Mouse (Mus musculus) urinary bladder, postnatal 4 days (tissue): ENCODE measurements around the gene Erich6.
A peak's percentile ranks its signal among the peaks of the same experiment; 100 is the strongest.
"Not testable (repeated sequence)": the region's sequence is repeated elsewhere in the genome, so short reads cannot be mapped to it uniquely, and the experiment has no call there.

ENCODE experiments used
- DNase-seq, 2 experiments: peaks; one replicate each; pipeline ENCODE4 v3.0.0; 2021 to 2022; ENCODE audit warnings: low spot score in 2 of 2

The Erich6 gene

GRCm38 (mm10) chr3:58646180-58646579 lies 9.2 kb upstream of the Erich6 start:
- no peak for DNase-seq

- DNase-seq, result no peak
Measured at GRCm38 (mm10) chr3:58631693-58632092, 5.3 kb downstream of the Erich6 start.

GRCm38 (mm10) chr3:58624981-58625380 lies 12.0 kb downstream of the Erich6 start:
- no peak for DNase-seq

GRCm38 (mm10) chr3:58622665-58623394 lies 14.2 kb downstream of the Erich6 start:
- no peak for DNase-seq

GRCm38 (mm10) chr3:58621066-58621465 lies 15.9 kb downstream of the Erich6 start:
- DNase-seq, result no peak

- no peak for DNase-seq
Measured at GRCm38 (mm10) chr3:58609985-58610384, 27.0 kb downstream of the Erich6 start.

DNA sequence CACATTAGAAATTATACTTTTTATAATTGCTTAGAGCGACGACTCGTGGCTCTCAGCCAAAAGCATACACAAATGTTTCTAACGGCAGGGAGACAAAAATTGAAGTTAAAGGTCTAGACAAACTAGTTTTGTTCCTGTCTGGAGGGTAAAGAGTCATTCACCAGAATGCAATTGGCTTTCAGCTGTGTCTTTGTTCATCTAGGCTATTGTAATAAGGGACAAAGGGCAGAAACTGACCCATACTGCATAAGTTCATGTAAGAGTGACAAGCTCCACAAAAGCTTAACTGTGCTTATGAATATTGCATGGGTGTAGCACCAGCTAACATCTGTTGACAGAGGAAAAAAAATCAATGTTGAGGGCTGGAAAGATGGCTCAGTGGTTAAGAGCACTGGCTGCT lies 28.5 kb downstream of the Erich6 start:
- no peak for DNase-seq

GRCm38 (mm10) chr3:58593623-58594022 lies 43.4 kb downstream of the Erich6 start:
- DNase-seq, result no peak

DNA sequence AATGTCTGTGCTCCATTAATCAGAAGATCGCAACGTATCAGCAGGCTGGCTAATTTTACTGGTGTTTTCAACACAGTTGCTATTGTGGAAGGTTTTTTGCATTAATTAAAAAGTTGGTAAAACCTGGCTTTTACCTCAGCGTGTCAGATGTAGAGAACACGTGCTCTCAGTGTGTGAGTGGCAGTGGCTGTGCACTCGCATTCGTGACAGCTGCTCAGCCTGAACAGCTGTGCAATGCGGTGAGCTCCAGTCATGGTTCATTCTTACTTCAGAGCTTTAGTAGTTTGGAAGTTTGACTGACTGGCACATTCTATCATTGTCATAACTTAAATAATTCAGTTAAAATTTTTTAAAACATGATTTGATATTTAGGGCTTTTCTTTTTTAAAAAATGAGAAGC lies 44.3 kb downstream of the Erich6 start:
- DNase-seq, result not testable (repeated sequence)

DNA sequence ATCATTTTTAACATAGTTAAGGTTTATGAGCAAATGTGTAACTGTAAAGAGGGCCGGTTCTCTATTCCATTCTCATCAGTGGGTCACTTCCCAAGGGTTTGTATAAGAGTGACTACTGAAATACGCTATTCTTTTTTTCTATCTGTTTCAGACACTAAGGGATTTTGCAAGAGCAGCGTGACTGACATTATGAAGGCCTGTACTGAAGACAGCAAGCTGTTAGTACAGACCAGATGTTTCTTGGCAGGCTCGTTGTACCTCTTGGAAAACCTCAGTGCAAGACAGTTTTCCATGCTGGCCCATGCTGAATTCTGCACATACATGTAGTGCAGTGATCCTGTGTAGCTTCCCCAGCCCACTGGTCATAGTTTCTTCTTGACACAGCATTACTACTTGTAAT lies 46.5 kb downstream of the Erich6 start:
- not testable (repeated sequence) for DNase-seq

DNA sequence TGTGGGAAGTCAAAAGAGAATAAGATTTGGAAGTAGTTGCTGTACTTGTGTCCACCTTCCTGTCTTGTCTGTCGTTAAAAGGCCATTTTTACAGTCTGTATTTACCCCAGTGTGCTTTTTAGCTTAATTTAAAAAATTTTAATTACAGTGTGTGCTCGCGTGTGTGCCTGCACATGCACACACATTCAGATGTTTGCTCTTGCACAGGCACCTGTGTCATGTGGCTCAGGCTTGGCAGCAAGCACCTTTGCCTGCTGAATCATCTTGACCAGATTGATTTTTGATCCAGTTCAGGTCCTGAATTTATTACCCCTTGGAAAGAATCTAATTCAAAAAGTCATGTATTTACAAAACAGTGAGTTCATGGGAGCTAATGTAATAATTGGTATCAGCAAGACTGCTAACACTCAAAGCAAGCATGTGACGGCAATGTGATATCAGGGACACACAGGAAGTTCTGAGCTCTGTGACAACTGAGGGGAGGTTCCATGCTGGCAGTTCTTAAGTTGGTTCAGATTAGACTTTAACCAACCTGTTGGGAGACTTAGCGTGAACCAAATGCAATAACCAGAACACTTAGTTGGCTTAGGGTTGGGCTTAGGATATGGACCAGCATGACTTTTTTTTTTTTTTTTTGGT lies 54.1 kb downstream of the Erich6 start:
- no peak for DNase-seq

GRCm38 (mm10) chr3:58582297-58582696 lies 54.7 kb downstream of the Erich6 start:
- no peak for DNase-seq

GRCm38 (mm10) chr3:58581530-58581929 lies 55.5 kb downstream of the Erich6 start:
- DNase-seq, result no peak

- DNase-seq, result no peak
Measured at GRCm38 (mm10) chr3:58577506-58578050, 59.4 kb downstream of the Erich6 start.

GRCm38 (mm10) chr3:58577067-58577503 lies 59.9 kb downstream of the Erich6 start:
- no peak for DNase-seq

DNA sequence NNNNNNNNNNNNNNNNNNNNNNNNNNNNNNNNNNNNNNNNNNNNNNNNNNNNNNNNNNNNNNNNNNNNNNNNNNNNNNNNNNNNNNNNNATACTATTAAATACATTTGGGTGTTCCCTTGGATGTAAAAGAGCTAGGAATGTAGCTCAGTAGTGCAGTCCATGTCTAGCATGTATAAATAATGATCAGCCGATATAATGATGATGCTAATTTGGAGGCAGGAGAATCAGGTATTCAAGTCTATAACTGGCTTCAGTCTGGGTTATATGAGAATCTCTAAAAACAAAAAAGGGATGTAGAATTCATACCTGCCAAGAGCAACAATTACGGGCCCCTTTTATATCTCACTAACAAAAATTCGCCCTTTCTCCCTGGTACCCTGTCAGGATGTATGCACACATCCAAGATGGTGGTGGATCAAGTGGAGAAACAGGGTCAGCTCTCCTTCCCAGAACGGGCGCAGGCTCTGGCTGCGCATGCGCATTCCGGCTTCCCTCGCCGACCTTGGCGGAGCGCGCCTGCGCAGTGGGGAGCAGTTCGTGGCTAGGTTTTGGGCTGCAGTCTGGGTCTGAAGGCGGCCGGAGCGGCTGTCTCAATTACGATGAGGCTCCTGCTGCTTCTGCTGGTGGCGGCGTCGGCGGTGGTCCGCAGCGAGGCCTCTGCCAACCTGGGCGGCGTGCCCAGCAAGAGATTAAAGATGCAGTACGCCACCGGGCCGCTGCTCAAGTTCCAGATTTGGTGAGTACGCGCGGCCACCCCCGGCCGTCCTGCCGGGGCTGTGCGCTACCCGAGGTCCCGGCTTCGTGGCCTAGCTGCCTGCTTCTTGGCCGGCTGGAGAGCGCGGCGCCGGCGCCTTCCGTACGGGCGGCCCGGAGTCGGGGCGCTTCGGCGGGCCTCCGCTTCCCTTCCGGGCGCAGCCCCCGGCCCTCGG lies 60.6 kb downstream of the Erich6 start, which contains the start of gene Selenot:
TSS of gene Selenot (plus strand) at position 500 of the 930 bp plus-strand sequence.
- DNase-seq, result peak; percentile 97

DNA sequence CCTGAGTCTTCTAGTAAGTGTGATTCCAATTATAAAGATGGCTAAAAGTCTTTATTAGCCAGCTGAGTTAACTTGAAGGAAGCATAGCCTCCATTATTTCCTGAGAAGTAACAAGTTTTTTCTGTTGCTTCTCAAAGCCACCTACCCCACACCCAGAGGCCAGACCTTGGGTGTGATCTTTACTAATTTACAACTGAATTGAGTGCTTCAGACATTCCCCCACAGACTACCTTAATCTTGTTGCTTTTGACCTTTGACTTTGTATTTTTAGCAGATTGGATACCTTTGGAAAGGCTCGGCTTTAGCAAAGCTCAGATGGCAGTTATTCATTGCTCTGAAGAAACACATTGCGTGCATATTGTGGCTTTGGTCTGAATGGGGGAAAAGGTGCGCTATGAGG lies 66.2 kb downstream of the Erich6 start:
- DNase-seq, result no peak
